Mouse (Mus musculus) hindbrain, embryonic 14.5 days (tissue): ENCODE measurements at regions not wholly inside any gene's neighbourhood (a gene's known extent, or its start where the extent isn't known, plus 50 kb on each side); places are given as distances from the start of the nearest gene placed in this dataset.

ENCODE experiments used
- ATAC-seq: fragments of 200-750 bp; cut with Nextera tagmentation; 2 replicates; pipeline ENCODE4 v1.8.0; 2017; ENCODE audit warnings: moderate number of reproducible peaks, mild to moderate bottlenecking, moderate TSS enrichment, moderate library complexity; ENCODE audit not compliant: low FRiP score
- DNase-seq: peaks from one replicate; pipeline ENCODE4 v3.0.0-alpha.2; 2015; ENCODE audit warnings: low spot score
- H3K27ac ChIP-seq: fragments of 300-500 bp; sonication (generic); 2 replicates; pipeline ENCODE4 v1.5.1; 2014; ENCODE audit warnings: mild to moderate bottlenecking, moderate library complexity
- H3K27me3 ChIP-seq: fragments of 300-500 bp; sonication (generic); 2 replicates; pipeline ENCODE4 v1.6.1; 2014; ENCODE audit warnings: mild to moderate bottlenecking, low read length, mixed read lengths; ENCODE audit not compliant: control insufficient read depth, insufficient read depth
- H3K36me3 ChIP-seq: fragments of 300-500 bp; sonication (generic); replicated peaks from 2 replicates; pipeline ENCODE4 v1.6.1; 2014; ENCODE audit not compliant: control insufficient read depth, insufficient read depth
- H3K4me1 ChIP-seq: fragments of 300-500 bp; sonication (generic); replicated peaks from 2 replicates; pipeline ENCODE4 v1.6.1; 2014; ENCODE audit warnings: antibody characterized with exemption, low read length, mixed read lengths; ENCODE audit not compliant: control insufficient read depth, insufficient read depth
- H3K4me2 ChIP-seq: fragments of 300-500 bp; sonication (generic); replicated peaks from 2 replicates; pipeline ENCODE4 v1.6.1; 2014; ENCODE audit warnings: mild to moderate bottlenecking, moderate library complexity
- H3K4me3 ChIP-seq: fragments of 300-500 bp; sonication (generic); replicated peaks from 2 replicates; pipeline ENCODE4 v1.5.1; 2014; ENCODE audit warnings: mild to moderate bottlenecking, low read length
- H3K9ac ChIP-seq: fragments of 300-500 bp; sonication (generic); 2 replicates; pipeline ENCODE4 v1.6.1; 2014
- H3K9me3 ChIP-seq: fragments of 300-500 bp; sonication (generic); 2 replicates; pipeline ENCODE4 v1.6.1; 2016; ENCODE audit warnings: low read length; ENCODE audit not compliant: control insufficient read depth
- WGBS: fragments of 180-500 bp; shearing (Covaris S2); extraction: QIAGEN DNeasy Blood & Tissue Kit; methylation state at CpG from one replicate; pipeline ENCODE4 v1.1.7; 2014; 5-methylcytosine and 5-hydroxymethylcytosine counted together

DNA sequence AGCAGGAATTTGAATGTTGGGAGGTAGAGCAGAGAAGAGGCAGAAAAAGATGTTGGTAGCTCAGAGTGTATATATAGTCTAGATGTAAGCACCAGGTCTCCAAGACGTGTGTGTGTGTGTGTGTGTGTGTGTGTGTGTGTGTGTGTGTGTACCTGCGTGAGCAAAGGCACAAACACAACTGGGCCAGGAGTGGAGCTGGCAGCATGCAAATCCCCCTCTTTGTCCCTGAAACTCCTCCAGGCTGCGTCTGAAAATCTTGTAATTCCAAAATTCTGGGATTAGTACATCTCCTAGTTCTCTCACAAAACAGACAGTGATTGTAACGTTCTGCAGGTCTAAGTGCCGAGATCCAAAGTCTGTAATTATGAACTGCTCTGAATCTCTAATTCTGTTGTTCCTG lies 137.8 kb upstream of the Gm12830 start:
- H3K9me3 ChIP-seq = no peaks in the 10 kb centered on the region
- H3K4me1 ChIP-seq = peaks cover 10% of the 10 kb centered on the region
- H3K9ac ChIP-seq = no peak overlapping the region
- H3K27me3 ChIP-seq = 0 out of 2 replicates have a peak, but pooled peaks cover 5% of the 10 kb centered on the region
- H3K4me2 ChIP-seq = no peak overlapping the region
- no peaks in the 10 kb centered on the region for H3K36me3 ChIP-seq
- no peak overlapping the region for H3K27ac ChIP-seq
- WGBS = 77% methylated on average over 5 of the region's 5 CpGs
- H3K4me3 ChIP-seq = no peak overlapping the region
- no peak for ATAC-seq
- no peak for DNase-seq

DNA sequence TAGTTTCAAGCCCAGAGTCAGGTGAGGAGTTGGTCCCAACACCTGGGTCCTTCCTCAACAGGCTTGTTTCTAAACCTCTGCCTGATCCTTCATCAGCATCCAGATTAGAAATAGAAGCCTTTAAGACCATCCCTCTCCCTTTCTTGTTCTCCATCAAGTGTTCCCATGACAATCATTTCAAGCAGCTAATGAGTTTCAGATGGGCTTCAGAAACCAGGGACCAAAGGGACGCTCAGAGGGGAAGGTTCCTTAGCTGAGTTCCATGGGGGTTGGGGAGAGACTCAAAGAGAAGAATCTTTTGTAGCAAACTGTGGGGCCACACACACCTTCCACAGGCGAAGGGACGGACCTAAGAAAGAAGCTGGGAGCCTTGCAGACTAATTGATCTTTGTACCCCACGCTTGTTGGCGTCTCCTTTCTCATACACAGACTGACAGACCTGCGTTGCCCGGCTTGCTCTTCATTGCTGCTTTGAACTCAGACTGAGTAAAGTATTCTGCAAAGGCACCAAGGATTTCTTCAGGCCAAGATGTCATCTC lies 136.6 kb upstream of the Gm12830 start:
- WGBS = 64% methylated on average over 7 of the region's 7 CpGs
- DNase-seq (no peak), ATAC-seq (no peak)
- Histone ChIP-seq H3K4me2 (no peak overlapping the region), H3K36me3 (no peaks in the 10 kb centered on the region), H3K9me3 (no peaks in the 10 kb centered on the region), H3K27me3 (0 out of 2 replicates have a peak, but pooled peaks cover 5% of the 10 kb centered on the region), H3K4me1 (peaks cover 9% of the 10 kb centered on the region), H3K4me3 (no peak overlapping the region), H3K27ac (no peak overlapping the region), H3K9ac (no peak overlapping the region)

DNA sequence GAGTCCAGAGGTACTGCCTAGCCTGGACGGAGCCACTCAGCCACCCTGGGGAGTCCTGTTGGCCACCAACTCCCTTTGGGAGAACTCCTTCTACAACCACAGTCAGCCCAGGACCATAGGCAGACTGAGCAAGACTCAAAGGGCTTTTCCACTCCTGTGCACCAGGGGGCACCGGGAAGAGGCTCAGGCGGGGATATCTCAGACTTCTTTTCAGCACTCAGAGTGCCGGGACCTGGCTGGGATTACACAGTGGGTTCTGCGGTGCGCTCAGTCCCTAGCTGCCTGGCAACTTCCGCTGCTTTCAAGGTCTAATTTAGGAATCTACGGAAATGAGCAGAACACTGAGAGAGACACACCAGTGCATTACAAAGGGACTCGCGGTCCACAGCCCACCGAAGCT lies 136.1 kb upstream of the Gm12830 start:
- WGBS = 11% methylated on average over 11 of the region's 11 CpGs
- Histone ChIP-seq H3K4me3 (no peak overlapping the region), H3K9me3 (no peaks in the 10 kb centered on the region), H3K4me2 (peak overlapping the region; percentile 31), H3K36me3 (no peaks in the 10 kb centered on the region), H3K27ac (no peak overlapping the region), H3K4me1 (peaks cover 9% of the 10 kb centered on the region), H3K9ac (no peak overlapping the region), H3K27me3 (0 out of 2 replicates have a peak, but pooled peaks cover 5% of the 10 kb centered on the region)
- DNase-seq (peak; percentile 50), ATAC-seq (peak; percentile 56; the same call in 1 of the 2 replicates)

DNA sequence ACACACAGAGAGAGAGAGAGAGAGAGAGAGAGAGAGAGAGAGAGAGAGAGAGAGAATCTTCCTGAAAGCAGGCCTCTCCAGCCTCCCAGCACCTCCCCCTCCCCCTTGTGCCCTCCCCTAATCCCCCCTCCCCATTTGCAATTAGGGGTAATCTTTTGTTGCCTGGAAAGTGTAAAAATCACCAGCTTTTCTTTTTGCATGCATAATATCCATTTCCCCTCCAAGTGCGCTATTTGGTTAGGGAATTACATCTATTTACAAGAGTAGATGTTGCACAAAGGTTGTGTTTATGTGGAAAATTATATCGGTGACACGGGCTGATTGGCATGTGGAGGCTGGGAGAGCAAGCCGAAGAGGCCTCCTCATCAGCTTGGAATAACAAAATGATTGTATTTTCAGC lies 135.4 kb upstream of the Gm12830 start:
- 0 out of 2 replicates have a peak, but pooled peaks cover 5% of the 10 kb centered on the region for H3K27me3 ChIP-seq
- no peaks in the 10 kb centered on the region for H3K36me3 ChIP-seq
- no peak overlapping the region for H3K27ac ChIP-seq
- H3K4me2 ChIP-seq = no peak overlapping the region; the same call in 1 of the 2 replicates
- no peaks in the 10 kb centered on the region for H3K9me3 ChIP-seq
- 57% methylated on average over 4 of the region's 4 CpGs for WGBS
- H3K4me3 ChIP-seq = no peak overlapping the region
- ATAC-seq (no peak), DNase-seq (no peak)
- H3K4me1 ChIP-seq = peaks cover 9% of the 10 kb centered on the region
- H3K9ac ChIP-seq = no peak overlapping the region

DNA sequence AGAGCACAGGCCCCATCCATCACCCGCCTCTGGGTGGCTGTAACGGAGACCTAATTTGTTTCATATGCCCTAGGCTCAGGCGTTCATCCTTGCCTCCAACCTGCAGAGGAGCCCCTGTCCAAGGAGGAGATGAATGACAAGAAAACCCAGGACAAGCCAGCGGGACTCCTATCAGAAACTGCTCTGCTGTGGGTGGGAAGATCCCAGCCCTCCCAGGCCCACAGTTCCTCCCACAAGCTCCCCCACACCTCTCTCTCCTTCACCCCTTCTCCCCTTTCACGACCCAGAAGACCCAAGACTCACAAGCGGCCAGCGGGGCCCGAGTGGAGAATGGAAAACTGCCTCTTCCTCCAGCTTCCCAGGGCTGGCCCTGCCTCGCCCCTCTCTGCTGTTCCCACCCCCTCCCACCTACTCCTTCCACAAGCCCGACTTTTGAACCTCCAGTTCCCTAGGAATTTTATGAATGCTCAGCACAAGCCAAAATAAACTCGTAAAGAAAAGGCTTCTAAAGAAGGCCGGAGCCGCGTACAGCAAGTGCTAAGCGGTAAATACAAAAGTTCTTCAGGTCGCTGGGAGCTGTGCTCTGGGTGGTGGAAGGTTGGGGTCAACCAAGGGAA lies 133.1 kb upstream of the Gm12830 start:
- 25% methylated on average over 16 of the region's 16 CpGs for WGBS

DNA sequence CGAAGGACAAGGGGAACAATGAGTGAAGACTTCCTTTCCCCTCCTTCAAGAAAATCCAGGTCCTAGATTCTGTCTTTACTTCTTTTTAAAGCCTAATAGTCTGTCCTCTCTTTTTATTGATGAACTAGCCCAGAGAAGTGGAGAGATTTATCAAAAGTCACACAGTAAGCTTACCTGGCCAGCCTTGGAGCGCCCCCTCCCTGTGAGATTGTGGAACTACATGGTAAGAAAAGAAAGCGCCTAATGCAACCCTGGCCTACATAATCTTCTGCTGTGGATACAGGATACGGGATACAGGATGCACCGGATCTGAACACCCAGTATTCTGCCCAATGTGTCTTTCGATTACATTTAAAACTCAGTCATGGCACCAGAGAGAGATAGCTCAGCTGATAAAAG lies 132.6 kb upstream of the Gm12830 start:
- H3K36me3 ChIP-seq = no peaks in the 10 kb centered on the region
- 0 out of 2 replicates have a peak, but pooled peaks cover 5% of the 10 kb centered on the region for H3K27me3 ChIP-seq
- no peak overlapping the region for H3K27ac ChIP-seq
- H3K9ac ChIP-seq = no peak overlapping the region
- no peak for DNase-seq
- H3K4me3 ChIP-seq = no peak overlapping the region
- no peak for ATAC-seq
- H3K4me2 ChIP-seq = no peak overlapping the region
- H3K9me3 ChIP-seq = no peaks in the 10 kb centered on the region
- 70% methylated on average over 6 of the region's 6 CpGs for whole genome bisulfite sequencing
- H3K4me1 ChIP-seq = peaks cover 9% of the 10 kb centered on the region

More for the DNA sequence above, 133.1 kb upstream of the Gm12830 start:
- Histone ChIP-seq H3K9ac (no peak overlapping the region), H3K4me1 (peaks cover 9% of the 10 kb centered on the region), H3K36me3 (no peaks in the 10 kb centered on the region), H3K27ac (no peak overlapping the region), H3K4me2 (no peak overlapping the region), H3K4me3 (no peak overlapping the region), H3K27me3 (0 out of 2 replicates have a peak, but pooled peaks cover 5% of the 10 kb centered on the region), H3K9me3 (no peaks in the 10 kb centered on the region)
- no peak for DNase-seq
- no peak for ATAC-seq

DNA sequence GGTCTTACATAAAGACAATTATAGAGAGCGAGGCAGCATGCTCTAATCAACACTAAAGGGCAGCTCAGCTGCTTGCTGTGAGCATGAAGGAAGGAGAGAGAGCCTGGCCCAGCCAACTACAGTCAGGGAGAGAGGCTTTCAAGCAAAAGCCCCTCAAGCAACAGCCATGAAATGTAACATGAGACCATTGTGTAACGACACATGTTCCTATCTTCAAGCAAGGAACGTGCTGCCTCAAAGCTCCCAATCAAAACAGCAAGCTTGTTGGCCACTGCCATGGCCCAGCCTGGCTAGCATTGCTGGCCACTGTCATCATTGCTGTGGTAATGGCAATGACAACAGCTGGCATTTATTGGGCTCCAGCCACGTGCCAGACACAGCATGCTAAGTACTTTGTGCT lies 115.9 kb upstream of the Gm12830 start:
- WGBS = 59% methylated on average over 4 of the region's 4 CpGs
- DNase-seq = no peak
- Histone ChIP-seq H3K27me3 (no peaks in the 10 kb centered on the region), H3K4me3 (no peak overlapping the region), H3K36me3 (no peaks in the 10 kb centered on the region), H3K27ac (no peak overlapping the region), H3K4me1 (no peaks in the 10 kb centered on the region), H3K9ac (no peak overlapping the region), H3K9me3 (no peaks in the 10 kb centered on the region), H3K4me2 (no peak overlapping the region)
- ATAC-seq = no peak

DNA sequence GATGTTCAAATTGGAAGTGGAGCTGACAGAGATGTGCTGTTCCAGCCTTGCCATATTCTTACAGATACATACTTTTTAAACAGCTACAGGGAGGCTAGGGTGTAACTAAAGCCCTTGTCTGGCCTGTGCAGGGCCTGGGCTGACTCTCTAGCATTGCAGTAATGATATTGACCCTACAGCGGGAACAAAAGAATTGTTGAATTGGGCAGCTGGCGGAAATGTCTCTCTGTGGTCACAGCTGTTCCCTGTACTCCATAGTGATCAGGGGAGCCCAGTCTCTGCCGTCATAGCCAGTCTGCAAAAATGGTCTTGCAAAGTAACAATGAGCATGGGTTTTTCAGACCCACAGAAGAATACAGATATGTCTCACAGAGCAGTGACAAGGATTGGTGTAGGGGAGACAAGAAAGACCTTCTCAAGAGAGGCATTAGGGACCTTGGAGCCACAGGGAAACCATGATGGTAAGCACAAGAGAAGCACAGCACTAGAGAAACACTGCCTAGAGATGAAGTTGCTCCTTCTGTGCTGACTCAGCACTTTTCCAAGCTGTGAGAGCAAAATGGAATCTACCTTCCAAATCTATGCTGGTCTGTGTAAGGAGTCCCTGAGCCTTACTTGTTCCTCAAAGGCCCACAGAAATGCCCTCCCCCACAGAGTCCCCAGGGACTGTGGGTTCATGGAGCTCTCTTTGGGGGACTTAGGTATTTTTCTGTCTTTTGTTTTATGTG lies 111.2 kb upstream of the Gm12830 start:
- WGBS = 73% methylated on average over 3 of the region's 3 CpGs
- Histone ChIP-seq H3K4me2 (no peak overlapping the region), H3K4me3 (no peak overlapping the region), H3K36me3 (no peaks in the 10 kb centered on the region), H3K27ac (no peak overlapping the region), H3K9me3 (no peaks in the 10 kb centered on the region), H3K9ac (no peak overlapping the region), H3K4me1 (no peaks in the 10 kb centered on the region; the same call in 1 of the 2 replicates), H3K27me3 (no peaks in the 10 kb centered on the region)
- DNase-seq (no peak), ATAC-seq (no peak)

DNA sequence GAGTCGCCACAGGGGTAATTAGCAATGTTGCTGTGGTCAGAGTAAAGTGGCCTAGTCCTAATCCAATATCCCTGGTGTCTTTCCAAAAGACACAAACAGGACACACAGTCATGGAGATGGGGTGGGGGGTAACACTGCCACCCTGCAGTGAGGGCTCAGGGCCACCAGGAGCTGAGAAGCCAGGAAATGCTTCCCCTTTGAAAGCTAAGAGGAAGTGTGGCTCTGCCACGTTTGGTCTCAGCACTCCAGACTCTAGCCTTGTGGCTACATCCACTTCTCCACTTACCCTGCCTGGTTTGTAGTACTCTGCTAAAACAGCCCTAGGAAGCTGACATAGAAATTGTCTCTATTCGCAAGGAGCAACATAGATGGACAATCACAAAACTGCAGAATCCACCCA lies 110.4 kb upstream of the Gm12830 start:
- H3K27me3 ChIP-seq = no peaks in the 10 kb centered on the region
- no peak for DNase-seq
- 69% methylated on average over 3 of the region's 3 CpGs for WGBS
- H3K9ac ChIP-seq = no peak overlapping the region
- no peak overlapping the region for H3K4me3 ChIP-seq
- H3K27ac ChIP-seq = no peak overlapping the region
- no peaks in the 10 kb centered on the region for H3K9me3 ChIP-seq
- H3K4me2 ChIP-seq = no peak overlapping the region
- H3K36me3 ChIP-seq = no peaks in the 10 kb centered on the region
- no peaks in the 10 kb centered on the region; the same call in 1 of the 2 replicates for H3K4me1 ChIP-seq
- ATAC-seq = no peak
